Mouse (Mus musculus) heart, postnatal 0 days (tissue): ENCODE results near the gene Gm16181. TPM values are rescaled to one million over a fixed set of nuclear protein-coding genes. Genes with fewer than 3 reads are reported as not detected.
"Not testable (repeated sequence)": the region's sequence is repeated elsewhere in the genome, so short reads cannot be mapped to it uniquely, and the experiment has no call there.

ENCODE experiments used
- ATAC-seq: fragments of 200-750 bp; cut with Nextera tagmentation; 2 replicates; pipeline ENCODE4 v1.8.0; 2017; ENCODE audit warnings: low read depth, moderate number of reproducible peaks, moderate library complexity; ENCODE audit not compliant: insufficient read depth
- DNase-seq: peaks from one replicate; pipeline ENCODE4 v3.0.0-alpha.2; 2016; ENCODE audit warnings: low spot score
- H3K27ac ChIP-seq: fragments of 300-500 bp; sonication (generic); 2 replicates; pipeline ENCODE4 v1.5.1; 2014; ENCODE audit warnings: low read depth, mild to moderate bottlenecking
- H3K27me3 ChIP-seq: fragments of 300-500 bp; sonication (generic); 2 replicates; pipeline ENCODE4 v1.6.1; 2014; ENCODE audit warnings: low read length, mixed read lengths; ENCODE audit not compliant: control insufficient read depth, insufficient read depth
- H3K36me3 ChIP-seq: fragments of 300-500 bp; sonication (generic); replicated peaks from 2 replicates; pipeline ENCODE4 v1.6.1; 2014; ENCODE audit warnings: low read length, mixed read lengths; ENCODE audit not compliant: control insufficient read depth, insufficient read depth
- H3K4me1 ChIP-seq: fragments of 300-500 bp; sonication (generic); 2 replicates; pipeline ENCODE4 v1.6.1; 2014; ENCODE audit warnings: antibody characterized with exemption; ENCODE audit not compliant: control insufficient read depth, insufficient read depth
- H3K4me2 ChIP-seq: fragments of 300-500 bp; sonication (generic); 2 replicates; pipeline ENCODE4 v1.6.1; 2014; ENCODE audit warnings: low read depth, mild to moderate bottlenecking, low read length, moderate library complexity
- H3K4me3 ChIP-seq: fragments of 300-500 bp; sonication (generic); 2 replicates; pipeline ENCODE4 v1.5.1; 2014; ENCODE audit warnings: low read depth, low read length
- H3K9ac ChIP-seq: fragments of 300-500 bp; sonication (generic); replicated peaks from 2 replicates; pipeline ENCODE4 v1.6.1; 2014; ENCODE audit warnings: low read depth, low read length, mixed read lengths
- H3K9me3 ChIP-seq: fragments of 300-500 bp; sonication (generic); replicated peaks from 2 replicates; pipeline ENCODE4 v1.6.1; 2016; ENCODE audit warnings: low read length; ENCODE audit not compliant: control insufficient read depth
- CTCF ChIP-seq: IDR thresholded peaks from 2 replicates; pipeline ENCODE4 v1.5.1; 2016; ENCODE audit warnings: antibody characterized with exemption, control low read depth, low read depth
- EP300 ChIP-seq: IDR thresholded peaks from 2 replicates; pipeline ENCODE4 v1.6.1; 2016; ENCODE audit warnings: antibody characterized with exemption, low read depth
- WGBS: fragments of 180-500 bp; shearing (Covaris S2); extraction: QIAGEN DNeasy Blood & Tissue Kit; methylation state at CpG from one replicate; pipeline ENCODE4 v1.1.7; 2014; 5-methylcytosine and 5-hydroxymethylcytosine counted together
- polyA plus RNA-seq: library from polyadenylated mRNA; unstranded; fragments of >200 nt; fragmentation: Nextera tagmentation; extraction: Ambion mirVana; gene quantifications from 2 replicates; pipeline ENCODE4 v1.2.1, GENCODE M21; 2015
- total RNA-seq: library from RNA; depleted of rRNA; stranded (reverse); fragments of >200 nt; gene quantifications from 2 replicates; pipeline ENCODE4 v1.2.3, GENCODE M21; 2014; ENCODE audit warnings: low replicate concordance

Gene Gm16181
- total and polyA plus RNA-seq, 2 experiments from 2014 or later = 0.87 TPM; not detected in 1

DNA sequence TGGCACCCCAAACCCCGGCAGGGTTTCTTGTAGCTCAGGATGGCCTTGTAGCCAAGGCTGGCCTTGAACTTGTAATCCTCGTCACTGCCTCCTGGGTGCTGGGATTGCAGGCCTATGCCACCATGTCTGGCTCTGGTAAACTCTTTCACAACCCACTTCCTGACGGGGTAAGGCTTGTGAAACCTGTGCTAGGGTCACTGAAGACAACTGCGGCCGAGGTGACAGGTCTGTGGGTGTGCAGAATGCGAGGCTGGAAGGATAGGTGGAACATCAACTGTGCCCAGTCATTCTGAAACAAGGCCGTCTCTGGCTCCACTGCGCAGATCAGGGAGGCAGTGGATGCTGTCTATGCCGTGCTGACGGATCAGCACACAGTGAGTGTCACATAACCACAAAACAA lies 10.4 kb downstream of the Gm16181 start:
- no peak for TF ChIP-seq EP300
- TF ChIP-seq CTCF = no peak
- H3K9me3 ChIP-seq = no peaks in the 10 kb centered on the region
- WGBS = 86% methylated on average over 10 of the region's 10 CpGs
- peaks cover 55% of the 10 kb centered on the region for H3K36me3 ChIP-seq
- DNase-seq (no peak), ATAC-seq (no peak)
- no peaks in the 10 kb centered on the region for H3K27me3 ChIP-seq
- H3K4me2 ChIP-seq = no peak overlapping the region
- 0 out of 2 replicates have a peak, but pooled peaks cover 4% of the 10 kb centered on the region for H3K4me1 ChIP-seq
- H3K27ac ChIP-seq = no peak overlapping the region
- H3K9ac ChIP-seq = no peak overlapping the region
- no peak overlapping the region for H3K4me3 ChIP-seq

DNA sequence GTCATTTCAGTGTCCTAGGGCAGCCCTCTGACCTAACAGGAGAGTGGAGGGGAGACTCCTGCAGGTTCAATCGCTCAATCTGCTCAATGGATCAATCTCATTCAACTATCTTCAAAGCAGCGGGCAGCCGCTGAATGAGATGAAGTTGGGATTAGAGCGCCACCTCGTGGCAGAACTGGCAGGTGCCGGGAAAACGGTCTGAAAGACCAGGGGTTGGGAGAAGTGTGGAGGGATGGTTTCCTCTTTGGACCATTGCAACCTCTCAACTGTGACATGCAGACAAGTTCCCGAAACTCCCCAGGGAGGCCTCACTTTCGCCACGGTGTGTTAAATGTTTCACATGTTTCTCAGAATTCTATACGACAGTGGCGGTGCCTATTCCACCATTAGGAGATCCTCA lies 11.4 kb downstream of the Gm16181 start:
- 11% methylated on average over 12 of the region's 12 CpGs for WGBS
- no peaks in the 10 kb centered on the region for H3K9me3 ChIP-seq
- 0 out of 2 replicates have a peak, but pooled peaks cover 4% of the 10 kb centered on the region for H3K4me1 ChIP-seq
- peaks cover 48% of the 10 kb centered on the region for H3K36me3 ChIP-seq
- no peak overlapping the region for H3K9ac ChIP-seq
- no peak overlapping the region for H3K4me3 ChIP-seq
- TF ChIP-seq CTCF = peak; percentile 90
- no peak for TF ChIP-seq EP300
- no peak overlapping the region for H3K4me2 ChIP-seq
- H3K27ac ChIP-seq = no peak overlapping the region
- ATAC-seq (no peak), DNase-seq (peak; percentile 47)
- H3K27me3 ChIP-seq = no peaks in the 10 kb centered on the region

DNA sequence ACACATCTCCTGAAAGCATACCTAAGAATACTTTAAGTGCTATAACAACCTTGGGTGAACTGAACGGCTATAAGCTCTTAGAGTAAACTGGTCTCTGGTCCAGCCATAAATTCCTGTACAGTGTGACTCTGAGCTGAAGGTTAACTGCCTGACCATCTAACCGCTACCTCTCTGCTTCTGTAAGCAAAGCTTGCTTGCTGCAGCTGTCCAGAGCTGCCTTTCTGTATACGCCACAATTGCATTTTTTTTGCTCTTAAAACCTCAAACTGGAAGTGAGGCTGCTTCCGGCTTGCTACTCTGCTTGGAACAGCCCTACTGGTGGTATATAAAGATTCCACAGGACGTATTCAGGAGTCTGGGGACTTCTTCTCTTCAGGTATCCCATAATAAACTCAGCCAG lies 12.0 kb downstream of the Gm16181 start:
- Histone ChIP-seq H3K36me3 (peaks cover 42% of the 10 kb centered on the region), H3K27ac (peak overlapping the region; percentile 89), H3K4me2 (no peak overlapping the region), H3K4me1 (0 out of 2 replicates have a peak, but pooled peaks cover 4% of the 10 kb centered on the region), H3K27me3 (no peaks in the 10 kb centered on the region), H3K9ac (no peak overlapping the region), H3K4me3 (no peak overlapping the region), H3K9me3 (no peaks in the 10 kb centered on the region)
- TF ChIP-seq EP300 (no peak), CTCF (no peak)
- 72% methylated on average over 5 of the region's 5 CpGs for WGBS
- DNase-seq (no peak), ATAC-seq (no peak)

DNA sequence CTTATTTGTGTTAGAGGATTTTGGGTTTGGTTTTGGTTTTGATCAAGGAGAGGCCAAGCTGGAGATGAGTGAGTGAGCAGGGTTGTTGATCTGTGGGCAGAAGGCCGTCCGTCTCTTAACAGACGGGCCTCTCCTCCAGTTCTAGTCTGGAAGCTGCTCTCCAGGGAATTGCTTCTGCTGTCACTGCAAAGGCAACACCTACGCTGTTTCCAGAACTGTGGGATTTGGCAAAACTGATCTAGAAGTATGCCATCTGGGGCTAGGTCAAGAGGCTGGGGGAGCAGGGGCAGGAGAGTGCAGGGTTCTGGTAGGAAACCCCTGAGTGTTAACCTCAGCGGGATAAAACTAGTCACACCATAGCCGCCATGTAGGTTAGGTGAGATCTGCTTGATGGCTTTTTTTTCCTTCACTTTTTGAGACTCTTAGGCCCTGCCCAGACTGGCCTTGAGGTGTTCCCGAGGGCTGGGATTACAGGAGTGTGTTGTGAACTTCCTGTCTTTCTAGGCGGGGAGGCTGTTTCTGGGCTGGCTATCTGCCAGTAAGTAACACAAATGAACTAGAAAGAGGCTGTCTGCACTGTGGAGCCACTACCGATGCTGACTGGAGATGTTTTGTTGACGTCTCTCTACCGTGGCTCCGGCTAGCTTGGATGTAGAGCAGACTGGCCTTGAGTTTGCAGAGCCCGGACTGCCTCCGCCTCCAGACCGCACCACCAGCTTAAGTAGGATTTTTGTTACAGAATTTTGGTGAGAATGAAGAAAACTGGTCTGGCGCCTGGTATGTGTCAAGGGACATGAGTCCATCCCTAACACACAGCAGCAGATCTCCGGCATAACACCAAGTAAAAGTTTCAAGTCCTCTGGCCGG lies 12.7 kb downstream of the Gm16181 start, which contains the start of gene Atp6v1g2:
Atp6v1g2 (plus strand) TSS at position 547 of the 867 bp plus-strand sequence.
- no peaks in the 10 kb centered on the region for H3K9me3 ChIP-seq
- H3K9ac ChIP-seq = no peak within 1 kb of the TSS
- peak within 1 kb of the TSS; percentile 89 for H3K27ac ChIP-seq
- no peaks in the 10 kb centered on the region for H3K27me3 ChIP-seq
- 0 out of 2 replicates have a peak, but pooled peaks cover 4% of the 10 kb centered on the region for H3K4me1 ChIP-seq
- H3K4me2 ChIP-seq = peak within 1 kb of the TSS; percentile 75
- TF ChIP-seq EP300 (no peak), CTCF (no peak)
- peak within 1 kb of the TSS; percentile 59; the same call in 1 of the 2 replicates for H3K4me3 ChIP-seq
- ATAC-seq (no peak), DNase-seq (peak; percentile 49)
- peaks cover 38% of the 10 kb centered on the region for H3K36me3 ChIP-seq
- WGBS = 50% methylated on average over 18 of the region's 18 CpGs

DNA sequence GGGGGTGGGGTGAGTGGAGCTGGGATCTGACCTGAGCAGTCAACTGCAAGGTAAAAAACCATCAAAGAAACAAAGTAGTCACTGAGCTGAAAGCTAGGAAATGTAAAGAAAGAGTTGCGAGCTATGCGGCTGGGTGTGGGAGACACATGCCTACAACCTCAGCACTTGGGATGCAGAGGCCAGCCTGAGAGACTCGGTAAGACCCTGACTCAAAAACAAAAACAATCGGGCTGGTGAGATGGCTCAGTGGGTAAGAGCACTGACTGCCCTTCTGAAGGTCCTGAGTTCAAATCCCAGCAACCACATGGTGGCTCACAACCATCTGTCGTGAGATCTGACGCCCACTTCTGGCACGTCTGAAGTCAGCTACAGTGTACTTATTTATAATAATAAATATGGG lies 13.5 kb downstream of the Gm16181 start:
- not testable (repeated sequence) for H3K4me1 ChIP-seq, DNase-seq, H3K9me3 ChIP-seq, ATAC-seq, H3K9ac ChIP-seq, H3K27me3 ChIP-seq
- WGBS = 72% methylated on average over 7 of the region's 7 CpGs
- Histone ChIP-seq H3K4me2 (peak overlapping the region; percentile 40), H3K27ac (peak overlapping the region; percentile 89), H3K4me3 (peak overlapping the region; percentile 59; the same call in 1 of the 2 replicates), H3K36me3 (peaks cover 30% of the 10 kb centered on the region)
